Mouse (Mus musculus): ENCODE measurements around the gene Osbp2.

GRCm38 (mm10) chr11:3773782-3774462, 89.8 kb downstream of the Osbp2 start:
- no peak for TF ChIP-seq POLR2A (IDR thresholded peaks at IDR 0.05; ENCODE audit: low read depth, low read length)
- no peak for TF ChIP-seq CTCF (conservative IDR thresholded peaks at IDR 0.05; ENCODE audit: insufficient read depth, insufficient read length, low read depth, low read length)
